Mouse (Mus musculus) hindbrain, embryonic 15.5 days (tissue): Measurements from ENCODE around the gene Clec4a1. TPM values are rescaled to one million over a fixed set of nuclear protein-coding genes. Genes with fewer than 3 reads are reported as not detected.

Experiments used
- ATAC-seq: fragments of 200-750 bp; cut with Nextera tagmentation; 2 replicates; pipeline ENCODE4 v1.8.0; 2017; ENCODE audit warnings: low read depth, moderate number of reproducible peaks, moderate TSS enrichment; ENCODE audit not compliant: low FRiP score
- H3K27ac ChIP-seq: fragments of 300-500 bp; sonication (generic); replicated peaks from 2 replicates; pipeline ENCODE4 v1.5.1; 2015; ENCODE audit warnings: mild to moderate bottlenecking, inconsistent platforms
- H3K27me3 ChIP-seq: fragments of 300-500 bp; sonication (generic); 2 replicates; pipeline ENCODE4 v1.6.1; 2015; ENCODE audit warnings: control low read depth, inconsistent platforms
- H3K36me3 ChIP-seq: fragments of 300-500 bp; sonication (generic); 2 replicates; pipeline ENCODE4 v1.6.1; 2015; ENCODE audit warnings: control low read depth, inconsistent platforms
- H3K4me1 ChIP-seq: fragments of 300-500 bp; sonication (generic); replicated peaks from 2 replicates; pipeline ENCODE4 v1.6.1; 2015; ENCODE audit warnings: control low read depth, inconsistent platforms
- H3K4me2 ChIP-seq: fragments of 300-500 bp; sonication (generic); 2 replicates; pipeline ENCODE4 v1.6.1; 2015; ENCODE audit warnings: moderate library complexity, mild to moderate bottlenecking, inconsistent platforms
- H3K4me3 ChIP-seq: fragments of 300-500 bp; sonication (generic); 2 replicates; pipeline ENCODE4 v1.5.1; 2015; ENCODE audit warnings: mild to moderate bottlenecking, inconsistent platforms
- H3K9ac ChIP-seq: fragments of 300-500 bp; sonication (generic); 2 replicates; pipeline ENCODE4 v1.6.1; 2015; ENCODE audit warnings: inconsistent platforms
- H3K9me3 ChIP-seq: fragments of 300-500 bp; sonication (generic); 2 replicates; pipeline ENCODE4 v1.6.1; 2016; ENCODE audit warnings: control low read depth, inconsistent platforms
- WGBS: fragments of 180-500 bp; shearing (Covaris S2); methylation state at CpG from one replicate; pipeline ENCODE4 v1.1.7; 2015; 5-methylcytosine and 5-hydroxymethylcytosine counted together
- polyA plus RNA-seq: library from polyadenylated mRNA; unstranded; fragments of >200 nt; fragmentation: Nextera tagmentation; extraction: Ambion mirVana; gene quantifications from 2 replicates; pipeline ENCODE4 v1.2.1, GENCODE M21; 2015

Clec4a1 gene
- polyA plus RNA-seq, result 1.9 and 2.0 TPM in 2 replicates

DNA sequence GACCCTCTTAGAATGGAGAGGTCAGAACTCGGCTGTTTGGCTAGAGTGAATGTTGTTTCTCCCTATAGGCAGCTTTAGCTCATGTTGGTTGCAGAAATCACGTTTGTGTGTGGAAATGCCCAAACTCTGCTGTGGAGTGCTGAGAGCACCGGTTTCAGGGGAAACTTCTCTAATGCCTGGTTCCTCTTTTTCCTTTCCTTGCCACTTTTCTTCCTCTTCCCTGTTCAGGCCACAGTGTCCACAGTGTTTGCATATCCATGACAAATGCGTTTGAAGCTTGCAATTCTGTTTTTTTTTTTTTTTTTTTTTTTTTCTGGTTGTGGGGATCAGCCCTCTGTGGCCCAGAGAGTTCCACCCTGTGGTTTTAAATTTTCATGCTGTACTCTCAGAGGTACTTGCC, at the start of gene Clec4a1:
Gene Clec4a1 (plus strand): TSS at position 398 of the 400 bp plus-strand sequence.
- H3K9me3 ChIP-seq, result no peaks in the 10 kb centered on the region
- WGBS, result 69% methylated on average over 4 of the region's 4 CpGs
- H3K36me3 ChIP-seq, result no peaks in the 10 kb centered on the region
- H3K9ac ChIP-seq, result no peak within 1 kb of the TSS
- no peak within 1 kb of the TSS for H3K27ac ChIP-seq
- no peaks in the 10 kb centered on the region for H3K4me1 ChIP-seq
- H3K4me3 ChIP-seq, result no peak within 1 kb of the TSS
- ATAC-seq, result no peak
- no peak within 1 kb of the TSS for H3K4me2 ChIP-seq
- H3K27me3 ChIP-seq, result no peaks in the 10 kb centered on the region

DNA sequence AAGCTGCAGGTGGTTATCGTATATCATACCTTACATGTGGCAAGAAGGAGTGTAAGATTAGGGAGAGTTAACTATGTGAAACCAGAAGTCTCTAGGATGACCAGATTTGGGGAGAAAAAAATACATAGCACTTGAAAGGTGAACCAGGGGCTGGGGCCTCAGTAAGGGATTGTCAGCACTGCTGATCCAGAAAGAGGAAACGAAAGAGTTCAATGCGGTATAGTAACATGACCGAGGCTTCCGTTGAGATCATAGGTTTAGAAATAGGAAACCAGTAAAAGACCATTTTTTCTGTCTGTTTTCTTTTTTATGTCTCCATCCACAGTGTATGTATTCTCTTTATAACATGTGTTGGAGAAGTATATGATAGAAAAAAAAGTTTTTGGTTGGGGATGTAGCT, 48.8 kb upstream of the Clec4a1 start:
- 95% methylated on average over 5 of the region's 5 CpGs for WGBS
- Histone ChIP-seq H3K9ac (no peak overlapping the region), H3K36me3 (peaks cover 4% of the 10 kb centered on the region; the same call in 1 of the 2 replicates), H3K27ac (no peak overlapping the region), H3K9me3 (no peaks in the 10 kb centered on the region), H3K4me1 (peaks cover 17% of the 10 kb centered on the region), H3K4me3 (no peak overlapping the region), H3K27me3 (no peaks in the 10 kb centered on the region; the same call in 1 of the 2 replicates), H3K4me2 (no peak overlapping the region)
- ATAC-seq, result no peak

DNA sequence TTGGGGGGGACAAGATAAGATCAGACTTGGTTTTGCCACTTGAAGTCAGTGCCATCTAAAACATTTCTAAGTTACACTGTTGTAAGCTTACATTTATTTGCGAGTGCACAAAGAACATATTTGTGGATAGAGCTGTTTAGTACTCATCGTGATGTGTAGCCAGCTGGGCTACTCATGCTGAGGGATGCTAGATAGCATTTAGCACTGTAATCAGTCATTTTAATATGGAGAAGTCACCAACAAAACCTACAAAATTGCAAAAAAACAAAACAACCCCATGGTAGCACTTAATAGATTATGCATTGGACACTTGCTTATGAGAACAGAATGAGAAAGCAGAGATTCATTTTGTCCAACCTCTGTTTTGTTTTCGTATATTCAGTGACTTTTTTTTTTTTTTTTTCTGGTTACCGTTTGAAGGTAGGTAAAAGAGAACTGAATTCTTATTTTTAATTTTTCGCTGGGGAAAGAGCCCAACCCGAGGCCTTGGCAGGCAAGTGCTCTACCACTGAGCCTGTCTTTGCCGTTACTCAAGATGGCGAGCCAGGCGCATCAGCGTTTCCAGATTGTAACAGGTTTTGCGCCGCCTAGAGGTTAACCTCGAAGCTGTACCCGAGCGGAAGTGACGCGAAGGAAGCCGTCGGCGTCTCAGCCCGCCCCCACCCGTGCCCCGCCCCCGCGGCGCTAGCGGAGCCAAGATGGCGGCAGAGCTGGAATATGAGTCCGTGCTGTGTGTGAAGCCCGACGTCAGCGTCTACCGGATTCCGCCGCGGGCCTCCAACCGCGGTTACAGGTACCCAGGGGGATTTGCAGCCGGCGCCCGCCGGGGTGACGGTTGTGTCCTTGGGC, 47.6 kb upstream of the Clec4a1 start, which contains the start of gene Necap1:
Gene Necap1 (plus strand): TSS at position 604 of the 849 bp plus-strand sequence.
- Histone ChIP-seq H3K36me3 (peaks cover 10% of the 10 kb centered on the region; the same call in 1 of the 2 replicates), H3K27me3 (no peaks in the 10 kb centered on the region; the same call in 1 of the 2 replicates), H3K4me2 (peak within 1 kb of the TSS; percentile 59), H3K4me1 (peaks cover 20% of the 10 kb centered on the region), H3K27ac (peak within 1 kb of the TSS; percentile 95), H3K9ac (peak within 1 kb of the TSS; percentile 95), H3K9me3 (no peaks in the 10 kb centered on the region), H3K4me3 (peak within 1 kb of the TSS; percentile 98)
- WGBS, result 6% methylated on average over 43 of the region's 43 CpGs
- ATAC-seq, result peak; percentile 98

DNA sequence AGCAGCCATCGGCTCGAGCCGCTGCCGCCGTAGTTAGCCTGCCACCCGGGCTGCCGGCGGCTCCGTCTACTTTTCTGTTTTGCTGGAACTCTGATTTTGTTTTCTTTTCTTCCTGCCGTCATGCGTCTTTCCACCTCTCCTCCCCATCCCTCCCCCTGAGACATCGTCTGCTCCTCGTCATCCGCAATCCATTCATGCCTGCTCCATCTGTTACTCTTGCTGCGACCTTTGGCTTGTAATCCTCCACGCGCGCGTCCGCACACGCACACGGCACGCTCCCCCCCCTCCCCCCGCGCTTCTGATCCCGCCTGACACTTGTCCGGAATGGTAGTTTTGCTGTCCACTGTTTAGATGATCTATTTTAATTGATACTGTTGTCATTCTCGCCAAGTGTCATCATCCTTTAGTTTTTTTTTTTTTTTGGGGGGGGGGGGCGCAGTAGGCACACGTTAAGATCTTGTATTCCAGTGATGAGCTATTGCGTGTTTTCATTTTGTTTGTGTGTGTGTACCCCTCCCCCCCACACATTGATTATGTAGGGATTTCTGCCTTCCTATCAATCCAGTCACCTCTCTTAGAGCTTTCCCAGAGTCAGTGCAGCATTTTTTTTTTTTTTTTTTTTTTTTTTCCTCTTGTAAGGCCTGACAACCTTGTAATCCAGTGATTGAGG, 46.8 kb upstream of the Clec4a1 start:
- WGBS, result under 1% methylated on average over 31 of the region's 31 CpGs
- peaks cover 20% of the 10 kb centered on the region for H3K4me1 ChIP-seq
- no peaks in the 10 kb centered on the region for H3K9me3 ChIP-seq
- peak overlapping the region; percentile 98 for H3K4me3 ChIP-seq
- peak overlapping the region; percentile 95 for H3K27ac ChIP-seq
- peak overlapping the region; percentile 95 for H3K9ac ChIP-seq
- peak overlapping the region; percentile 59 for H3K4me2 ChIP-seq
- peaks cover 10% of the 10 kb centered on the region; the same call in 1 of the 2 replicates for H3K36me3 ChIP-seq
- H3K27me3 ChIP-seq, result no peaks in the 10 kb centered on the region
- ATAC-seq, result peak; percentile 79

DNA sequence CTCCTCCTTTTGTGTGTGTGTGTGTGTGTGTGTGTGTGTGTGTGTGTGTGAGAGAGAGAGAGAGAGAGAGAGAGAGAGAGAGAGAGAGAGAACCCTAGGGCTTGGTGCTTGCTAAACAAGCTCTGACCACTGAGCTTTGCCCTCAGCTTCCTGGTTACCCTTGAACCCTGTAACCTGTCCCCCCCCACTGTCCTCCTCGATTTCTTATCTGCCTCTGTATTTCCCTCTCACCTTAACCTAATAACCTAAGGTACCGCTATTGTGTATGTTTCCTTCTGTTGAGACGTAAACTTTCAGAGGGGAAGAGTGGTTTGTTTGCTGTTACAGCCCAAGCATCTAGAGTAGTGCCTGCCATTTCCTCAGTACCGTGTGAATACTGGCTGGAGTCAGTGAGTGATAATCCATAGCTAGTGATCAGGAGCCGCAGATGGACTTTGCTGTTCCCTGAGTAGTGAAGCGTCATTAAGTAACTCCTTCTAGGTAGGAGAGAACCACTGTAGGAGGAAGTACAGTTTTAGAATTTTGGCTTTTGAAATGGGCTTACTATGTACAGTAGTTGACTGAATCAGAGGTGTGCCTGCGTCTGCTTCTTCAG, 42.4 kb upstream of the Clec4a1 start:
- Histone ChIP-seq H3K36me3 (peaks cover 48% of the 10 kb centered on the region), H3K4me2 (no peak overlapping the region), H3K9ac (no peak overlapping the region), H3K27me3 (no peaks in the 10 kb centered on the region), H3K27ac (no peak overlapping the region), H3K4me1 (peaks cover 20% of the 10 kb centered on the region), H3K9me3 (no peaks in the 10 kb centered on the region), H3K4me3 (no peak overlapping the region)
- no peak for ATAC-seq
- 95% methylated on average over 7 of the region's 7 CpGs for WGBS

DNA sequence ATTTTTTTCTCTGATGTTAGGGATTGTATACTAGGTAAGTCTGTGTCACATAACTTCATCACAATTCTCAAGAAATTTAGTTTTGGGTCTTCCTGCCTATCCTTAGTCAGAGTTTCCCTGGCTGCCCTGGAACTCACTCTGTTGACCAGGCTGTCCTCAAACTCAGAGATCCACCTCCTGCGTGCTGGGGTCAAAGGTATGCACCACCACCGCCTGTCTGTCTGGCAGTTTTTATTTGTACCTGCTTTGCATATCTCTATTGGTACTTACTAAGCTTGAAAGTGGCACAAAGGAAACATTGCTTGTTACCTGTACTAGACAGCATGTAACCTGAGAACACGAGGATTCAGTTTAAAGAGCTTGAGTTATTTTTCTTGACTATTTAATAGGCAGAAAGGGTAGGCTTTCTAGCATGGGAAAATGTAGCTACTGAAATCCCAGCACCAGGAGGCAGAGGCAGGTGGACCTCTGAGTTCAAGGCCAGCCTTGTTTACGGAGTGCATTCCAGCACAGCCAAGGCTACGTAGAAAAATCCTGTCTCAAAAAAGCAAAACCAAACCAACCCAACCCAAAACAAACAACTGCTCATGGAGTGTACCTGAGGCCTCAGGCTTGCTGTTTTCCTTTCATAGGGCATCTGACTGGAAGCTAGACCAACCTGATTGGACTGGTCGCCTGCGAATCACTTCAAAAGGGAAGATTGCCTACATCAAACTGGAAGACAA, 41.7 kb upstream of the Clec4a1 start:
- peaks cover 20% of the 10 kb centered on the region for H3K4me1 ChIP-seq

DNA sequence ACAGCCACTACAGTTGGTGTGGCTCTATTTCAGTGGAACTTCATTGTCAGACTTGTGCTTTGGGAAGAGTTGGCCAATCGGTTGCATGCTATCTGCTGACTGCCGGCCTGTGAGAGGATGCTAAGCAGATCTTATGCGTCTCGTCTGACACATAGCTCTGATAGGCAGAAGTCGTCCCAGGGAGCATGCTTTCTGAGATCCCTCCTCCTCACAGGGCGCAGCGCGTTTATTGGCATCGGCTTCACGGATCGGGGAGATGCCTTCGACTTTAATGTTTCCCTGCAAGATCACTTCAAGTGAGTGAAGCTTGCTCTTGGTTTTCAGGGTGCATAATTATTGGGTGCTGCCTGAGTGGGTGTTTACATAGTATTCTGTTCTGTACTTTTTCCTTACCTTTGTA, 40.4 kb upstream of the Clec4a1 start:
- no peak for ATAC-seq
- no peak overlapping the region for H3K9ac ChIP-seq
- no peak overlapping the region for H3K4me2 ChIP-seq
- peaks cover 7% of the 10 kb centered on the region for H3K4me1 ChIP-seq
- WGBS, result 94% methylated on average over 12 of the region's 12 CpGs
- no peak overlapping the region for H3K4me3 ChIP-seq
- H3K27ac ChIP-seq, result no peak overlapping the region
- no peaks in the 10 kb centered on the region for H3K9me3 ChIP-seq
- H3K36me3 ChIP-seq, result peaks cover 67% of the 10 kb centered on the region
- H3K27me3 ChIP-seq, result no peaks in the 10 kb centered on the region

More for the DNA sequence above, 41.7 kb upstream of the Clec4a1 start:
- Histone ChIP-seq H3K4me3 (no peak overlapping the region), H3K27ac (no peak overlapping the region), H3K27me3 (no peaks in the 10 kb centered on the region), H3K9me3 (no peaks in the 10 kb centered on the region), H3K36me3 (peaks cover 55% of the 10 kb centered on the region), H3K9ac (no peak overlapping the region), H3K4me2 (no peak overlapping the region)
- ATAC-seq, result no peak
- 91% methylated on average over 7 of the region's 7 CpGs for WGBS

DNA sequence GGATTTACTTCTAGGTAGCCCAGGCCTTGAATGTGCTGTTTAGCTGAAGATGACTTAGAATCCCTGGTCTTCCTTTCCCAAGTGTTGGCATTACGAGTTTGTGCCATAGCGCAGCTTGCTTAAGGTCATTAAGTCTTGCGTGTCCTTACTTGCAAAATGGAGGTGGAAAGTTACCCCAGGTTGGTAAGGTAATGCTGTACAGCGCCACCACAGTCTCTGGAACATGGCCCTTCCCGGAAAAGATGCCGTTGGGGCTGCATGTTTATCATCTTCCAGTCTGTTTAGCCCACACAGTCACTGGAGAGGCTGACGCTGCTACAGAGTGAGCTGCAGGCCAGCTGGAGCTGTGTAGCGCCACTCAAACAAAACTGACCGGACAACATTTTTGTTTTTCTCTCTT, 38.0 kb upstream of the Clec4a1 start:
- no peak overlapping the region for H3K9ac ChIP-seq
- no peaks in the 10 kb centered on the region for H3K4me1 ChIP-seq
- H3K4me2 ChIP-seq, result no peak overlapping the region
- no peak overlapping the region for H3K4me3 ChIP-seq
- no peaks in the 10 kb centered on the region for H3K27me3 ChIP-seq
- peaks cover 81% of the 10 kb centered on the region for H3K36me3 ChIP-seq
- ATAC-seq, result no peak
- H3K9me3 ChIP-seq, result no peaks in the 10 kb centered on the region
- H3K27ac ChIP-seq, result no peak overlapping the region
- 96% methylated on average over 9 of the region's 9 CpGs for WGBS

DNA sequence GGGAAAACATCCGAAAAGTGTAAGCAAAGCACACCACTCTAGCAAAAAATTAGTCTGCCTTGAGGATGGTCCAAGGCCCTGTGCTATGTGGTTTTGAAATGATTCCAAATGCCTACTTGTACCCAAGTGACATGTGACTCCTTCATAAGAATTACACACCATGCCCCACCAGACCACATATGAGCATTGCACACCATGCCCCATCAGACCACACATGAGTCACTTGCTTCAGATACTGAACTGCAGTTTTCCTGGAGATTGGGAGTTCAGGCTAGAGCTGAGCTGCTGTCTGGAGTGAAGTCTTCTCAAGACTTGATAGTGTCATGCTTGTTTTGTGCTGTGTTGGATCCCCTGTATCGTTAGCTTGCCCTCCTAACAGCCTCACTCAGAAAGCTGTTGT, 32.0 kb upstream of the Clec4a1 start:
- Histone ChIP-seq H3K4me2 (no peak overlapping the region), H3K27ac (no peak overlapping the region), H3K9ac (no peak overlapping the region), H3K4me1 (no peaks in the 10 kb centered on the region), H3K4me3 (no peak overlapping the region), H3K27me3 (no peaks in the 10 kb centered on the region), H3K36me3 (peaks cover 50% of the 10 kb centered on the region), H3K9me3 (no peaks in the 10 kb centered on the region)
- WGBS, result 98% methylated on average over 2 of the region's 2 CpGs
- no peak for ATAC-seq

DNA sequence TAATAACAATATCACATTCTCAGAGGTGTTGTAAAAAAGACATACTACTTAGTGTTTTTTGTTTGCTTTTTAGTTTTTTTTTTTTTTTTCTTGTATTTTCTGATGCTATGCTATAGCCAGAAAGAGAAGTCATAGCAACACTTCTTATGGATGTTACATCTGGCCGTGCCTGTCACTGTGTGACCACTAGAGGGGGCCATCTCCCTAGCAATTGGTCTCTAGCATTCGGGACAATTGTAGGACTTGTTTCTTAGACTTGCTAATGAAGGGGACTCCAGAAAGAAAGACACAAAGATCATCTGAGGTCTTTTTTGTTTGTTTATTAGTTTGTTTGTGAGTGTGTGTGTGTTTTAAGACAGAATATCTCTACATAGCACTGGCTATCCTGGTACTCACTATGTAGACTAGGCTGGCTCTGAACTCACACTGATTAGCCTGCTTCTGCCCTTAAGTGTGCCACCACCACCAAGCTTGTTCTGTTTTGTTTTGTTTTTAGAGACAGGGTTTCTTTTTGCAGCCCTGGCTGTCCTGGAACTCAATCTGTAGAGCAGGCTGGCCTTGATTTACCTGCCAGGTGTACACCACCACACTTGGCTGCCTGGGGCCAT, 29.1 kb upstream of the Clec4a1 start:
- H3K4me2 ChIP-seq, result no peak overlapping the region
- WGBS, result 13% methylated on average over 2 of the region's 2 CpGs
- H3K4me3 ChIP-seq, result no peak overlapping the region
- no peaks in the 10 kb centered on the region for H3K9me3 ChIP-seq
- no peak for ATAC-seq
- no peak overlapping the region for H3K27ac ChIP-seq
- H3K4me1 ChIP-seq, result no peaks in the 10 kb centered on the region
- no peaks in the 10 kb centered on the region for H3K27me3 ChIP-seq
- H3K9ac ChIP-seq, result no peak overlapping the region
- peaks cover 28% of the 10 kb centered on the region for H3K36me3 ChIP-seq

DNA sequence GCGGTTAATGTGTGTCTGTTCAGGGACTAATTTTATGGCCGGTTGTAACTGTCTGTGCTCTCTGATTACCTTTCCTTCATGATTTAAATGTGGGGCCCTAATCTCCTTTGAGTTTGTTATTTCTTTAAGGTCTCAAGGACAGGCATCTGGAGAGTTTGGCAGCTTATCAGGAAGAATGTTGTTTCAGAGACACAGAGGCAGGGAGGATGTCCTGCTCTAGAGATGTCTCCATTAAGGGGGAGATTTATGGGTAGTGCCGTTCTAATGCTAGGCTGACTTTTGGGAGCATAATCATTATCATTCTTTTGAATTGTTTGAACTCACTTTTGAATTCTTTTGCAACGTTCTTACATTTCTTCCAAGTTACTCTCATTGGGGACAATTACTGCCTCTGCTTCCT, 1.7 kb upstream of the Clec4a1 start:
- Histone ChIP-seq H3K27me3 (no peaks in the 10 kb centered on the region), H3K4me2 (no peak overlapping the region), H3K9me3 (no peaks in the 10 kb centered on the region), H3K4me1 (no peaks in the 10 kb centered on the region), H3K9ac (no peak overlapping the region), H3K27ac (no peak overlapping the region), H3K4me3 (no peak overlapping the region), H3K36me3 (no peaks in the 10 kb centered on the region)
- no peak for ATAC-seq
- 82% methylated on average over 4 of the region's 4 CpGs for WGBS
